In genomic region chr5:43821538-43821937, GRCm38 (mm10) we compare ENCODE assay signal across 8 mouse cellular contexts. TPM values are rescaled to one million over a fixed set of nuclear protein-coding genes. Genes with fewer than 3 reads are reported as not detected.
DNase-seq lines count a peak whose midpoint lies in the region; ATAC-seq lines count a peak whose summit lies in the region.

Fbxl5 (minus strand) TSS chr5:43821638.

- H3K9me3 ChIP-seq in kidney, embryonic 16.5 days (ENCODE audit: low read length): no peaks in the 10 kb centered on the region
- no peaks in the 10 kb centered on the region for H3K9me3 ChIP-seq in intestine, embryonic 15.5 days
- no peaks in the 10 kb centered on the region for H3K9me3 ChIP-seq in midbrain, embryonic 10.5 days (replicated peaks)

- no peak within 1 kb of the TSS for H3K27ac ChIP-seq in kidney, embryonic 16.5 days (ENCODE audit: low read length)
- H3K27ac ChIP-seq in intestine, embryonic 15.5 days: no peak within 1 kb of the TSS
- no peak within 1 kb of the TSS for H3K27ac ChIP-seq in midbrain, embryonic 10.5 days (replicated peaks)

- ATAC-seq in kidney, embryonic 16.5 days (ENCODE audit: low FRiP score, low TSS enrichment): no peak
- ATAC-seq in intestine, embryonic 15.5 days: no peak

- no peaks in the 10 kb centered on the region for H3K27me3 ChIP-seq in kidney, embryonic 16.5 days (ENCODE audit: insufficient read depth, low read length)
- H3K27me3 ChIP-seq in intestine, embryonic 15.5 days (replicated peaks): no peaks in the 10 kb centered on the region
- H3K27me3 ChIP-seq in midbrain, embryonic 10.5 days (ENCODE audit: low read depth, poor library complexity, severe bottlenecking): 0 out of 2 replicates have a peak, but pooled peaks cover 3% of the 10 kb centered on the region

- no peak within 1 kb of the TSS for H3K4me3 ChIP-seq in kidney, embryonic 16.5 days (ENCODE audit: low read length)
- H3K4me3 ChIP-seq in intestine, embryonic 15.5 days (replicated peaks): no peak within 1 kb of the TSS
- H3K4me3 ChIP-seq in midbrain, embryonic 10.5 days: no peak within 1 kb of the TSS

- H3K4me1 ChIP-seq in kidney, embryonic 16.5 days (ENCODE audit: insufficient read depth, low read length): no peaks in the 10 kb centered on the region
- H3K4me1 ChIP-seq in intestine, embryonic 15.5 days (replicated peaks): no peaks in the 10 kb centered on the region
- H3K4me1 ChIP-seq in midbrain, embryonic 10.5 days: peaks cover 6% of the 10 kb centered on the region; the same call in 1 of the 2 replicates

- H3K9ac ChIP-seq in kidney, embryonic 16.5 days (replicated peaks; ENCODE audit: low read length): no peak within 1 kb of the TSS
- H3K9ac ChIP-seq in intestine, embryonic 15.5 days: no peak within 1 kb of the TSS

- H3K4me2 ChIP-seq in kidney, embryonic 16.5 days (replicated peaks; ENCODE audit: low read depth, low read length): no peak within 1 kb of the TSS
- no peak within 1 kb of the TSS for H3K4me2 ChIP-seq in intestine, embryonic 15.5 days (replicated peaks)

- intact Hi-C loops in gastrocnemius, postnatal 36 days (cut with DNase I): no loop called here

- H3K36me3 ChIP-seq in kidney, embryonic 16.5 days (ENCODE audit: insufficient read depth, low read length): no peaks in the 10 kb centered on the region
- H3K36me3 ChIP-seq in intestine, embryonic 15.5 days: no peaks in the 10 kb centered on the region
- no peaks in the 10 kb centered on the region for H3K36me3 ChIP-seq in midbrain, embryonic 10.5 days

- DNase-seq in kidney, postnatal 25 days: no peak
- no peak for DNase-seq in adrenal gland, postnatal 36 days
- no peak for DNase-seq in gastrocnemius, postnatal 36 days
- DNase-seq in midbrain, embryonic 10.5 days (ENCODE audit: low spot score): no peak
- no peak for DNase-seq in right cerebral cortex, postnatal 36 days (ENCODE audit: low spot score in 2 of 2)
- DNase-seq in yolk sac, embryonic 10.5 days (ENCODE audit: low spot score): no peak

- 86% methylated on average over 19 of the region's 19 CpGs for WGBS in kidney, embryonic 16.5 days
- 87% methylated on average over 19 of the region's 19 CpGs for WGBS in intestine, embryonic 15.5 days
- 84% methylated on average over 19 of the region's 19 CpGs for WGBS in midbrain, embryonic 10.5 days

RNA-seq across cellular contexts. Expression of gene Fbxl5, which starts in this region (rescaled TPM):
- polyA plus RNA-seq in kidney, embryonic 16.5 days (2015; fragmentation: Nextera tagmentation; extraction: Ambion mirVana): 64.5 and 66.6 TPM in 2 replicates
- 10 to 100 TPM; 64.2 to 73.9 TPM for total RNA-seq in adrenal gland, postnatal 36 days (2021)
- total RNA-seq in gastrocnemius, postnatal 36 days (2021): 10 to 100 TPM; 30.0 to 30.2 TPM
- polyA plus RNA-seq in intestine, embryonic 15.5 days (2015; fragmentation: Nextera tagmentation; extraction: Ambion mirVana): 56.5 and 60.8 TPM in 2 replicates
- polyA plus RNA-seq in midbrain, embryonic 10.5 days (2016; fragmentation: Nextera tagmentation; extraction: Ambion mirVana): 57.4 and 62.4 TPM in 2 replicates
